Mouse (Mus musculus): ENCODE results near the gene Ick.
"Not testable (repeated sequence)": the region's sequence is repeated elsewhere in the genome, so short reads cannot be mapped to it uniquely, and the experiment has no call there.

Gene Ick

DNA sequence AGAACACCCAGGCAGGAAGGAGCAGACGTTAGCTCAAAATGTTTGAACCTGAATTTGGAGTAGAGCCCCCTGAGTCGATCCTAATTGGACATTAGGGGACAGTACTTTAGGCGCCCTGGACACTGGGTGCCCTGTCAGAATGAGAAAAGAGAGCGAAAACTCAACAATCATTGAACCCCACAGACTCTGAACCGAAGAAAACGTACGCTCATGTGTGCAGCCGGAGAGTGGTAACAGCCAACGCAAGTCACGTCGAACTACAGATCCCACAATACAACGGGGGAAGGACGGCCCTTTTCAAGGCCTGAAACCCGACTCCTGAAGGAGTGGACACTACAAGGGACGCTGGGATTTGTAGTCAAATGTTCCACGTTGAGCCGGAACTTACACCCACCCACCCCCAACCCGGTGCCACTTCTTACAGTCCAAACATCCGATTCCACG is at the start of gene Ick, which contains the start of gene Fbxo9:
Gene Ick, plus strand, starts transcription at position 397 of the 444 bp plus-strand sequence.
Gene Fbxo9, minus strand, starts transcription at position 270 of the 444 bp plus-strand sequence.
- DNase-seq (ENCODE audit: extremely low spot score, low read depth, low spot score) = peak; percentile 88

- no peak for DNase-seq (ENCODE audit: extremely low spot score, low read depth, low spot score)
Measured at GRCm38 (mm10) chr9:78059525-78060120, 49.4 kb upstream of the Ick start.

DNA sequence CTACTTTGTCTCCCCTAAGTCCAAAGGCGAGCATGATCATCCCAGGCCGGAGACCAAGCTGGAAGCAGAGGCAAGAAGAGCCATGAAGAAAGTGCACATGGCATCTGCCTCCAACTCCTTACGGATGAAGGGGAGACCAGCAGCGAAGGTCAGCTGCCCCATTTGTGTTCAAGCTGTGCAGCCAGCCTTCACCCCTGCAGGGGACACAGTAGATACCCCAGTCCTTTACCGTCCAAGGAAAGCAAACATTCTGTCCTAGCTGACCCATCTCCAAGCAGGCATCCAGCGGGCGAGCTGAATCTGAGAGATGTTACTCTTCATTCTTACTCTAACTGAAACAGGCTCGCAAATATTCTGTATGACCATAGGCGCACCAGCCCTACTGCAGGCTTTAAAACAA is 46.6 kb upstream of the Ick start:
- DNase-seq (ENCODE audit: extremely low spot score, low read depth, low spot score) = no peak

- DNase-seq (ENCODE audit: extremely low spot score, low read depth, low spot score) = no peak
Measured at GRCm38 (mm10) chr9:78064121-78064520, 44.9 kb upstream of the Ick start.

DNA sequence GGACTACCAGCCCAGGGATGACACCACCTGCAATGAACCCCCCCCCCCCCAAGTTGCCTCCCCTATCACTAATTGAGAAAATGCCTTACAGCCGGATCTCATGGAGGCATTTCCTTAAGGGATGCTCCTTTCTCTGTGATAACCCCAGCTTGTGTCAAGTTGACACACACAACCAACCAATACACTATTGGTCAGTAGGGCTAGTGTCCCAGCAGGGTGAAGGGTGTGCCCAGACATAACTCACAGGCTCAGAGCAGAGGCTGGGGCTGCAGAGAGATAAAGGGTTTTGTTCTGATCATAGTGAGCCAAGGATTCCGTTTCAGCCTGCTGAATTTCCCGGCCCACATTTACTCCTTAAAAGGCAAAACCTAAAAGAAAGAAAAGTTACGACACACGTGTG is 38.5 kb upstream of the Ick start:
- DNase-seq (ENCODE audit: extremely low spot score, low read depth, low spot score) = no peak

DNA sequence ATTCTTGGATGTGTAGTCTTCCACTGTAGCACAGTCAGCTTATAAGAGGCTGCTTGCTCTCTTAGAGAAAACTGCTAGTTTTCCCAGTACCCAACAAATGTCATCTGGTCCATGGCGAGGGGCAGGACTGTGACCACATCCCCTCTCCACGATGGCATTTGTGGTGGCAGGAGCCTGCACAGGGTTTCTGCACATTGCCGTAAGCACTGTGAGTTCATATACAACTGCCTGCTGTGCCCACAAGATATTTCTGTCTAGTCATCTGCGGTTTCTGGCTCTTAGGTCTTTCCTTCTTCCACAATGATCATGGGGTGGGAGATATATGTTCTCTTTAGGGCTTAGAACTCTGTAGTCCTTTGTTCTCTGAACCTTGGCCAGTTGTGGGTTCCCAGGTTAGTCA is 37.4 kb upstream of the Ick start:
- DNase-seq (ENCODE audit: extremely low spot score, low read depth, low spot score) = no peak

DNA sequence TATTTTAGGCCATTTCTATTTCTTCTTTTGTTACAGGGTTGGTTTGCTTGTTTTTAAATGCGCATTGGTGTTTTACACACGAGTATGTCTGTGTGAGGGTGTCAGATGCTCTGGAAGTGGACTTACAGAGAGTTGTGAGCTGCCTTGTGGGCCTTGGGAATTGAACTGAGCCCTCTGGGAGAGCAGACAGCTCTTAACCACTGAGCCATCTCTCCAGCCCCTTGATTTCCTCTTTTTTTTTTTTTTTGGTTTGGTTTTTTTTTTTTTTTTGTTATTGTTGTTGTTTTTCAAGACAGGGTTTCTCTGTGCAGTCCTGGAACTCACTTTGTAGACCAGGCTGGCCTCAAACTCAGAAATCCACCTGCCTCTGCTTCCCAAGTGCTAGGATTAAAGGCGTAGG is 35.7 kb upstream of the Ick start:
- not testable (repeated sequence) for DNase-seq (ENCODE audit: extremely low spot score, low read depth, low spot score)

DNA sequence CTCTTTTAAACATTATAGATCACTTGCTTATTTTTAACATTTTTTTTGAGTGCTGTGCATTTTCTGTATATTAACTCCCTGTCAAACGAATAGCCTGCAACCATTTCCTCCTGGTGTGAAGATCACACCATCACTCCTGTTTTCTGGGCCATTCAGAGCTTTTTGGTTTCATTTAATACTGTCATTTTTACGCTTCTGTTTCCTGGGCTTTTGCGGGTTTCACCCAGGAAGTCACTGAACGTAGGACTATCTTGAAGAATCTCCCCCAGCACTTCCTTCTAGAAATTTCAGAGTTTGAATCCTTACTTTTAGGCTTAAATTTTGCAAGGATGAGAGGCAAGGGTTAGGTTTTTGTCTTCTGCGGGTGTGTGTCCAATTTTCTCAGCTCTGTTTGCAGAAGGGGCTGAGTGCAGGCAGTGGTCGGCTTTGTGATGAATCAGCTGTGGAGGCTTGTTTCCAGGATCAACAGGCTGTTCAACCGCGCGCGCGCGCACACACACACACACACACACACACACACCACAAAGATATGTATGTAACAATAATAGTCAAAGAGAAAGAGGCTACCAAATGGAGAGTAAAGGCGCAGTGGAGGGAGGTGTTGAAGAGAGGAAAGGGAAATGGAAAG is 35.2 kb upstream of the Ick start:
- DNase-seq (ENCODE audit: extremely low spot score, low read depth, low spot score) = no peak

DNA sequence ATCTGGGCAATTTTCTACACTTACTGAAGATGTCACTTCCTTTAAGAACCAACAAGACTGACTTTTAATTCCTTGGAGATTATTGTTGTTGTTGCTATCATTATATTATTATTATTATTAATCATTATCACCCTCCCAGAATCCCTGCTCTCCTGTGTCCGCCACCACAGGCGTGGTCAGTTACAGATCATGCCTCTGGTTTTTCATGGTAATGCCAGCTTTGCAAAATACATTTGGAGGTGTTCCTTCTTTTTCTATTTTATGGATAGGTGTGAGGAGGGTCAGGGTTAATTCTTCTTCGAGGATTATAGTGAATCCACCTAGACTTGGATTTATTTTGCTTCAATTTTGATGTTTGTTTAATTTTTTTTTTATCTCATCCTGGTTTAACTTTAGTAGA is 33.7 kb upstream of the Ick start:
- DNase-seq (ENCODE audit: extremely low spot score, low read depth, low spot score) = no peak

GRCm38 (mm10) chr9:78078240-78078639 is 30.8 kb upstream of the Ick start:
- no peak for DNase-seq (ENCODE audit: extremely low spot score, low read depth, low spot score)

GRCm38 (mm10) chr9:78081835-78082234 is 27.2 kb upstream of the Ick start:
- no peak for DNase-seq (ENCODE audit: extremely low spot score, low read depth, low spot score)

- DNase-seq (ENCODE audit: extremely low spot score, low read depth, low spot score) = no peak
Measured at GRCm38 (mm10) chr9:78084341-78084740, 24.7 kb upstream of the Ick start.

- DNase-seq (ENCODE audit: extremely low spot score, low read depth, low spot score) = no peak
Measured at GRCm38 (mm10) chr9:78085722-78086287, 23.2 kb upstream of the Ick start.

GRCm38 (mm10) chr9:78087751-78088150 is 21.2 kb upstream of the Ick start:
- DNase-seq (ENCODE audit: extremely low spot score, low read depth, low spot score) = no peak

GRCm38 (mm10) chr9:78088521-78088920 is 20.5 kb upstream of the Ick start:
- no peak for DNase-seq (ENCODE audit: extremely low spot score, low read depth, low spot score)

- DNase-seq (ENCODE audit: extremely low spot score, low read depth, low spot score) = no peak
Measured at GRCm38 (mm10) chr9:78088971-78089370, 20.0 kb upstream of the Ick start.

- DNase-seq (ENCODE audit: extremely low spot score, low read depth, low spot score) = no peak
Measured at GRCm38 (mm10) chr9:78089906-78090305, 19.1 kb upstream of the Ick start.

GRCm38 (mm10) chr9:78090596-78090995 is 18.4 kb upstream of the Ick start:
- no peak for DNase-seq (ENCODE audit: extremely low spot score, low read depth, low spot score)

GRCm38 (mm10) chr9:78095686-78096085 is 13.3 kb upstream of the Ick start:
- no peak for DNase-seq (ENCODE audit: extremely low spot score, low read depth, low spot score)

DNA sequence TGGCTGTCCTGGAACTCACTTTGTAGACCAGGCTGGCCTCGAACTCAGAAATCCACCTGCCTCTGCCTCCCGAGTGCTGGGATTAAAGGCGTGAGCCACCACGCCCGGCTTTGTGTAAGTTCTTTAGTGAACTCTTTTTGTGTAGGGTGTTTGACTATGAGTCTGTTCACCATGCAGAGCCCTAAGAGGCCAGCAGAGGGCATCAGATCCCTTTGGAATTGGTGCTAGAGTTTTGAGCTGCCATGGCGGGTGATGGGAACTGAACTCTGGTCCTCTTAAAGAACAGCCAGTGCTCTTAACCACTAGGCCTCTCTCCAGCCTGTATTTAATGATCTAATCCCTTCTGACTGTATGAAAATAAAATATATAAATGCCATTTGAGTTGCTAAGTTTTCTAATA is 12.6 kb upstream of the Ick start:
- DNase-seq (ENCODE audit: extremely low spot score, low read depth, low spot score) = no peak

- no peak for DNase-seq (ENCODE audit: extremely low spot score, low read depth, low spot score)
Measured at GRCm38 (mm10) chr9:78100956-78101355, 8.0 kb upstream of the Ick start.

DNA sequence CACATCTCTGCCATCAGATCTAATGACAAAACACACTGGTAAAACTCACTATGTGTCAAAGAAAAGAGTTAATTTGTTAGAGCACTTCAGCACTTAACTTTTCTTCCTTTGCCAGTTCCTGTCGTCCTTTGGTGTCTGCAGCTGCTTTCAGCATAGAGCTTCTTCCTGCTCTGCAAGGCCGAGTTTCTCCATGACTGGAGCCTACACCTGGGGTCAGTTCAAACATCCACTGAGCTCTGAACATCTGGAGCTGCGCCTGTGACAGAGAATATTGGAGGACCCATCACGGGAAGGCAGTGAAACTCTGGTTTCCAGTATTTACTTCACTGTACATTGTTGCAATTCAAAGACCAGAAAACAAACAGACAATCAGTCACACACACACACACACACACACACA is 7.6 kb upstream of the Ick start:
- DNase-seq (ENCODE audit: extremely low spot score, low read depth, low spot score) = no peak

All from hindlimb bud, embryonic 11.5 days (tissue).